Mouse (Mus musculus): ENCODE measurements at regions not wholly inside any gene's neighbourhood (a gene's known extent, or its start where the extent isn't known, plus 50 kb on each side); places are given as distances from the start of the nearest gene placed in this dataset.
"Not testable (repeated sequence)": the region's sequence is repeated elsewhere in the genome, so short reads cannot be mapped to it uniquely, and the experiment has no call there.

- no peak for ATAC-seq (ENCODE audit: low TSS enrichment)
Observed at GRCm38 (mm10) chr10:23733679-23734078, 53.4 kb downstream of the Rps12 start.

- not testable (repeated sequence) for ATAC-seq (ENCODE audit: low TSS enrichment)
Observed at GRCm38 (mm10) chr10:23725960-23726714, 60.9 kb downstream of the Rps12 start.

GRCm38 (mm10) chr10:23718124-23718523 is 69.0 kb downstream of the Rps12 start:
- ATAC-seq (ENCODE audit: low TSS enrichment): no peak

GRCm38 (mm10) chr10:23715511-23715910 is 71.6 kb downstream of the Rps12 start:
- ATAC-seq (ENCODE audit: low TSS enrichment): no peak

- ATAC-seq (ENCODE audit: low TSS enrichment): no peak
Observed at GRCm38 (mm10) chr10:23715101-23715500, 72.0 kb downstream of the Rps12 start.

GRCm38 (mm10) chr10:23712691-23713378 is 74.2 kb downstream of the Rps12 start:
- no peak for ATAC-seq (ENCODE audit: low TSS enrichment)

GRCm38 (mm10) chr10:23711416-23712171 is 75.5 kb downstream of the Rps12 start:
- ATAC-seq (ENCODE audit: low TSS enrichment): no peak

- ATAC-seq (ENCODE audit: low TSS enrichment): no peak
Observed at GRCm38 (mm10) chr10:23710999-23711398, 76.1 kb downstream of the Rps12 start.

- no peak for ATAC-seq (ENCODE audit: low TSS enrichment)
Observed at GRCm38 (mm10) chr10:23708261-23708660, 78.8 kb downstream of the Rps12 start.

- peak; percentile 66; the same call in 1 of the 2 replicates for ATAC-seq (ENCODE audit: low TSS enrichment)
Observed at GRCm38 (mm10) chr10:23707141-23707540, 79.9 kb downstream of the Rps12 start.

GRCm38 (mm10) chr10:23704048-23704447 is 83.0 kb downstream of the Rps12 start:
- ATAC-seq (ENCODE audit: low TSS enrichment): peak; percentile 85

- ATAC-seq (ENCODE audit: low TSS enrichment): no peak
Observed at GRCm38 (mm10) chr10:23691291-23691690, 95.8 kb downstream of the Rps12 start.

GRCm38 (mm10) chr10:23686969-23687368 is 100.1 kb downstream of the Rps12 start:
- no peak for ATAC-seq (ENCODE audit: low TSS enrichment)

- ATAC-seq (ENCODE audit: low TSS enrichment): peak; percentile 80
Observed at GRCm38 (mm10) chr10:23683078-23683477, 104.0 kb downstream of the Rps12 start.

GRCm38 (mm10) chr10:23675911-23676310 is 111.2 kb downstream of the Rps12 start:
- no peak for ATAC-seq (ENCODE audit: low TSS enrichment)

GRCm38 (mm10) chr10:23674633-23675515 is 112.2 kb downstream of the Rps12 start:
- ATAC-seq (ENCODE audit: low TSS enrichment): 0 out of 2 replicates have a peak, but pooled peaks have one; percentile 20

- no peak for ATAC-seq (ENCODE audit: low TSS enrichment)
Observed at GRCm38 (mm10) chr10:23672296-23672695, 114.8 kb downstream of the Rps12 start.

- no peak for ATAC-seq (ENCODE audit: low TSS enrichment)
Observed at GRCm38 (mm10) chr10:23671494-23671893, 115.6 kb downstream of the Rps12 start.

- not testable (repeated sequence) for ATAC-seq (ENCODE audit: low TSS enrichment)
Observed at GRCm38 (mm10) chr10:23665916-23666315, 121.2 kb downstream of the Rps12 start.

GRCm38 (mm10) chr10:23626201-23626600 is 160.9 kb downstream of the Rps12 start:
- ATAC-seq (ENCODE audit: low TSS enrichment): peak; percentile 88

GRCm38 (mm10) chr10:23612030-23612429 is 175.0 kb downstream of the Rps12 start:
- peak; percentile 62 for ATAC-seq (ENCODE audit: low TSS enrichment)

All from frontal cortex, adult (tissue).